Mouse (Mus musculus) forebrain, embryonic 14.5 days (tissue): ENCODE data around the gene Ptprs. TPM values are rescaled to one million over a fixed set of nuclear protein-coding genes. Genes with fewer than 3 reads are reported as not detected.
A peak's percentile ranks its signal among the peaks of the same experiment; 100 is the strongest.
"Not testable (repeated sequence)": the region's sequence is repeated elsewhere in the genome, so short reads cannot be mapped to it uniquely, and the experiment has no call there.

Experiments
- ATAC-seq: fragments of 200-750 bp; cut with Nextera tagmentation; 2 replicates; pipeline ENCODE4 v1.8.0; 2017; ENCODE audit warnings: mild to moderate bottlenecking, moderate library complexity
- DNase-seq: peaks from one replicate; pipeline ENCODE4 v3.0.0-alpha.2; 2015; ENCODE audit warnings: low spot score
- H3K27ac ChIP-seq: fragments of 300-500 bp; sonication (generic); 2 replicates; pipeline ENCODE4 v1.5.1; 2014; ENCODE audit warnings: low read depth, mild to moderate bottlenecking, control low read depth, low read length, moderate library complexity
- H3K27me3 ChIP-seq: fragments of 300-500 bp; sonication (generic); replicated peaks from 2 replicates; pipeline ENCODE4 v1.6.1; 2014; ENCODE audit warnings: low read length, control low read depth, mixed read lengths; ENCODE audit not compliant: control insufficient read depth, insufficient read depth
- H3K36me3 ChIP-seq: fragments of 300-500 bp; sonication (generic); 2 replicates; pipeline ENCODE4 v1.6.1; 2014; ENCODE audit warnings: low read length, control low read depth; ENCODE audit not compliant: control insufficient read depth, insufficient read depth
- H3K4me1 ChIP-seq: fragments of 300-500 bp; sonication (generic); 2 replicates; pipeline ENCODE4 v1.6.1; 2014; ENCODE audit warnings: antibody characterized with exemption, low read length, control low read depth; ENCODE audit not compliant: control insufficient read depth, insufficient read depth
- H3K4me2 ChIP-seq: fragments of 300-500 bp; sonication (generic); 2 replicates; pipeline ENCODE4 v1.6.1; 2014; ENCODE audit warnings: mild to moderate bottlenecking, control low read depth, low read length
- H3K4me3 ChIP-seq: fragments of 300-500 bp; sonication (generic); 2 replicates; pipeline ENCODE4 v1.5.1; 2014; ENCODE audit warnings: low read depth, low read length, control low read depth
- H3K9ac ChIP-seq: fragments of 300-500 bp; sonication (generic); 2 replicates; pipeline ENCODE4 v1.6.1; 2014; ENCODE audit warnings: mild to moderate bottlenecking, low read length, control low read depth, moderate library complexity
- H3K9me3 ChIP-seq: fragments of 300-500 bp; sonication (generic); replicated peaks from 2 replicates; pipeline ENCODE4 v1.6.1; 2016; ENCODE audit warnings: low read length, control low read depth, mixed read lengths; ENCODE audit not compliant: control insufficient read depth
- WGBS: fragments of 180-500 bp; shearing (Covaris S2); extraction: QIAGEN DNeasy Blood & Tissue Kit; methylation state at CpG from one replicate; pipeline ENCODE4 v1.1.7; 2014; 5-methylcytosine and 5-hydroxymethylcytosine counted together
- polyA plus RNA-seq: library from polyadenylated mRNA; unstranded; fragments of >200 nt; fragmentation: Nextera tagmentation; extraction: Ambion mirVana; gene quantifications from 2 replicates; pipeline ENCODE4 v1.2.1, GENCODE M21; 2014

Gene Ptprs
- polyA plus RNA-seq, 1 experiment from 2014 or later = 248 TPM

GRCm38 (mm10) chr17:56502526-56502925 is 26.2 kb upstream of the Ptprs start:
- H3K9me3 ChIP-seq = no peaks in the 10 kb centered on the region
- H3K27ac ChIP-seq = peak overlapping the region; percentile 83
- H3K36me3 ChIP-seq = no peaks in the 10 kb centered on the region
- peak overlapping the region; percentile 6; the same call in 1 of the 2 replicates for H3K4me2 ChIP-seq
- H3K27me3 ChIP-seq = no peaks in the 10 kb centered on the region
- ATAC-seq (peak; percentile 83), DNase-seq (peak; percentile 93)
- no peak overlapping the region for H3K4me3 ChIP-seq
- WGBS = 15% methylated on average over 9 of the region's 9 CpGs
- H3K9ac ChIP-seq = no peak overlapping the region
- peaks cover 26% of the 10 kb centered on the region for H3K4me1 ChIP-seq

GRCm38 (mm10) chr17:56501635-56502400 is 25.5 kb upstream of the Ptprs start:
- not testable (repeated sequence) for H3K9ac ChIP-seq, H3K9me3 ChIP-seq, H3K27me3 ChIP-seq, H3K4me3 ChIP-seq, DNase-seq, H3K36me3 ChIP-seq
- ATAC-seq = peak; percentile 2; the same call in 1 of the 2 replicates
- WGBS = 35% methylated on average over 2 of the region's 2 CpGs
- Histone ChIP-seq H3K4me1 (peaks cover 22% of the 10 kb centered on the region), H3K4me2 (peak overlapping the region; percentile 6; the same call in 1 of the 2 replicates), H3K27ac (peak overlapping the region; percentile 83)

GRCm38 (mm10) chr17:56499229-56499628 is 22.9 kb upstream of the Ptprs start:
- no peaks in the 10 kb centered on the region for H3K27me3 ChIP-seq
- no peak overlapping the region for H3K4me3 ChIP-seq
- H3K27ac ChIP-seq = peak overlapping the region; percentile 9; the same call in 1 of the 2 replicates
- 0 out of 2 replicates have a peak, but pooled peaks cover 3% of the 10 kb centered on the region for H3K9me3 ChIP-seq
- 43% methylated on average over 5 of the region's 5 CpGs for WGBS
- ATAC-seq (peak; percentile 37), DNase-seq (peak; percentile 69)
- no peak overlapping the region for H3K9ac ChIP-seq
- peaks cover 24% of the 10 kb centered on the region for H3K4me1 ChIP-seq
- no peaks in the 10 kb centered on the region for H3K36me3 ChIP-seq
- H3K4me2 ChIP-seq = no peak overlapping the region

- no peak overlapping the region for H3K4me3 ChIP-seq
- WGBS = 54% methylated on average over 2 of the region's 2 CpGs
- H3K27ac ChIP-seq = no peak overlapping the region
- H3K4me1 ChIP-seq = peaks cover 13% of the 10 kb centered on the region
- H3K9ac ChIP-seq = no peak overlapping the region
- 0 out of 2 replicates have a peak, but pooled peaks cover 4% of the 10 kb centered on the region for H3K9me3 ChIP-seq
- no peak for ATAC-seq
- H3K4me2 ChIP-seq = no peak overlapping the region
- H3K36me3 ChIP-seq = no peaks in the 10 kb centered on the region
- H3K27me3 ChIP-seq = no peaks in the 10 kb centered on the region
- no peak for DNase-seq
Measured at GRCm38 (mm10) chr17:56494480-56494879, 18.2 kb upstream of the Ptprs start.

GRCm38 (mm10) chr17:56493841-56494240 is 17.6 kb upstream of the Ptprs start:
- DNase-seq = no peak
- 89% methylated on average over 2 of the region's 2 CpGs for WGBS
- peaks cover 12% of the 10 kb centered on the region for H3K4me1 ChIP-seq

GRCm38 (mm10) chr17:56490438-56491152 is 14.3 kb upstream of the Ptprs start:
- H3K4me3 ChIP-seq = no peak overlapping the region
- H3K4me2 ChIP-seq = no peak overlapping the region
- H3K9me3 ChIP-seq = 0 out of 2 replicates have a peak, but pooled peaks cover 4% of the 10 kb centered on the region
- WGBS = 83% methylated on average over 7 of the region's 7 CpGs
- H3K27me3 ChIP-seq = no peaks in the 10 kb centered on the region
- no peak overlapping the region for H3K9ac ChIP-seq
- ATAC-seq (no peak), DNase-seq (no peak)
- H3K4me1 ChIP-seq = peaks cover 20% of the 10 kb centered on the region
- no peak overlapping the region for H3K27ac ChIP-seq
- H3K36me3 ChIP-seq = no peaks in the 10 kb centered on the region

More at GRCm38 (mm10) chr17:56493841-56494240, 17.6 kb upstream of the Ptprs start:
- Histone ChIP-seq H3K9me3 (0 out of 2 replicates have a peak, but pooled peaks cover 4% of the 10 kb centered on the region), H3K27ac (no peak overlapping the region), H3K9ac (no peak overlapping the region), H3K4me2 (no peak overlapping the region), H3K27me3 (no peaks in the 10 kb centered on the region), H3K4me3 (no peak overlapping the region), H3K36me3 (no peaks in the 10 kb centered on the region)
- no peak for ATAC-seq

GRCm38 (mm10) chr17:56488028-56488427 is 11.7 kb upstream of the Ptprs start:
- Histone ChIP-seq H3K4me3 (no peak overlapping the region), H3K27me3 (no peaks in the 10 kb centered on the region), H3K9me3 (no peaks in the 10 kb centered on the region), H3K4me2 (peak overlapping the region; percentile 14; the same call in 1 of the 2 replicates), H3K36me3 (no peaks in the 10 kb centered on the region), H3K9ac (peak overlapping the region; percentile 37; the same call in 1 of the 2 replicates), H3K4me1 (peaks cover 20% of the 10 kb centered on the region), H3K27ac (peak overlapping the region; percentile 85)
- peak; percentile 87 for DNase-seq
- WGBS = 6% methylated on average over 12 of the region's 12 CpGs
- ATAC-seq = peak; percentile 82

- WGBS = 0% methylated on average over 10 of the region's 16 CpGs
- H3K9ac ChIP-seq = peak overlapping the region; percentile 37; the same call in 1 of the 2 replicates
- peaks cover 20% of the 10 kb centered on the region for H3K4me1 ChIP-seq
- no peaks in the 10 kb centered on the region for H3K36me3 ChIP-seq
- peak overlapping the region; percentile 14 for H3K4me2 ChIP-seq
- H3K4me3 ChIP-seq = no peak overlapping the region
- peak; percentile 80 for DNase-seq
- no peaks in the 10 kb centered on the region for H3K9me3 ChIP-seq
- no peaks in the 10 kb centered on the region for H3K27me3 ChIP-seq
- H3K27ac ChIP-seq = peak overlapping the region; percentile 85
- ATAC-seq = peak; percentile 82
Measured at GRCm38 (mm10) chr17:56487441-56487888, 11.2 kb upstream of the Ptprs start.
